16 mouse cellular contexts compared by ENCODE assay signal in genomic region chr3:60941451-60941850, GRCm38 (mm10).
"Had no signal": no experiment of that assay in that cellular context is flagged by ENCODE, and none has a peak within 500 bp of the region (broad histone marks: within the 10 kb centered on the region; RNA-seq: fewer than 3 reads in every experiment).

No protein-coding gene starts in this region.

- H3K27ac ChIP-seq: neural tube, embryonic 13.5 days; neural tube, embryonic 15.5 days; stomach, embryonic 15.5 days; stomach, postnatal 0 days had no signal

- H3K9ac ChIP-seq: neural tube, embryonic 13.5 days; neural tube, embryonic 15.5 days; stomach, embryonic 15.5 days had no signal

- H3K36me3 ChIP-seq: neural tube, embryonic 13.5 days; neural tube, embryonic 15.5 days; stomach, embryonic 15.5 days had no signal

- H3K9me3 ChIP-seq: neural tube, embryonic 13.5 days; neural tube, embryonic 15.5 days; stomach, embryonic 15.5 days had no signal

- H3K27me3 ChIP-seq: neural tube, embryonic 13.5 days; neural tube, embryonic 15.5 days; stomach, embryonic 15.5 days had no signal

- H3K4me2 ChIP-seq: neural tube, embryonic 13.5 days; neural tube, embryonic 15.5 days; stomach, embryonic 15.5 days had no signal

- H3K4me1 ChIP-seq: neural tube, embryonic 13.5 days; neural tube, embryonic 15.5 days; stomach, embryonic 15.5 days had no signal

- DNase-seq: retina, postnatal 1 day; right cerebral cortex, adult 18-20 months; right cerebral cortex, postnatal 14 days; right cerebral cortex, postnatal 25 days; right cerebral cortex, postnatal 4 days; spleen, adult 18-20 months; thymus, adult 18-20 months; thymus, adult 2 months; thymus, postnatal 14 days; thymus, postnatal 25 days; thymus, postnatal 36 days; thymus, postnatal 4 days had no signal

- H3K4me3 ChIP-seq: neural tube, embryonic 13.5 days; neural tube, embryonic 15.5 days; stomach, embryonic 15.5 days had no signal
